Mouse (Mus musculus) brain, embryonic 14.5 days (tissue): Measurements from ENCODE around the gene Art5.

Source experiments
- CTCF ChIP-seq: fragments of 200-500 bp; IDR thresholded peaks from 2 replicates; pipeline ENCODE4 v1.5.1; 2012; ENCODE audit warnings: inconsistent platforms, mild to moderate bottlenecking, moderate library complexity, borderline replicate concordance; ENCODE audit not compliant: insufficient read depth, insufficient read length; ENCODE audit errors: extremely low read depth
- POLR2A ChIP-seq: fragments of 200-500 bp; IDR thresholded peaks from 2 replicates; pipeline ENCODE4 v1.6.1; 2012; ENCODE audit warnings: mild to moderate bottlenecking, inconsistent platforms, borderline replicate concordance; ENCODE audit not compliant: poor library complexity, insufficient read depth, insufficient read length, severe bottlenecking; ENCODE audit errors: extremely low read depth

DNA sequence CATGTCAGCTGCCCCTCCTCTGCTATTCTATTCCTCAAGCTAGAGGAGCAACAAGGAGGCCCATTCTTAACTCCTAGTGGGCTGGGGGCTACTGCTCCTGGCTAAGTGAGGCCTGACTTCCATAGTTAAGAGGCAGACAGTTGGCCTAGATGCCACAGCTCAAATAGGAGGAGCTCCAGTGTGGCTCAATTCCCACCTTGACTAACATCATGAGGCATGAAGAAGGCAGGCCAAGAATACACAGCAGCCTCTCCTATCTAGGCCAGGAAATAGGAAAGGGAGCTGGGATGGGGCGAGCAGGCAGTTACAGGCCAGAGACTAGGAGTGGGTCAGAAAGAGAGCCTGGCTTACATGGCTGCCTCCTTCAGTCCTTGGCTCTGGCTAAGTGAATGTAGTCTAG is 1.1 kb downstream of the Art5 start:
- TF ChIP-seq CTCF (no peak), POLR2A (no peak)
